Mouse (Mus musculus) heart, adult 9 months (tissue): ENCODE results near the gene Tlcd1.

Experiments used
- DNase-seq, 2 experiments: peaks; one replicate each; pipeline ENCODE4 v3.0.0; 2022; ENCODE audit warnings: low spot score in 2 of 2

The Tlcd1 gene

GRCm38 (mm10) chr11:78205361-78206206 is 29.1 kb downstream of the Tlcd1 start:
- no peak for DNase-seq

- no peak for DNase-seq
These were observed 30.7 kb downstream of the Tlcd1 start for GRCm38 (mm10) chr11:78207190-78207589.

GRCm38 (mm10) chr11:78209886-78210285 is 33.4 kb downstream of the Tlcd1 start:
- DNase-seq, result no peak

DNA sequence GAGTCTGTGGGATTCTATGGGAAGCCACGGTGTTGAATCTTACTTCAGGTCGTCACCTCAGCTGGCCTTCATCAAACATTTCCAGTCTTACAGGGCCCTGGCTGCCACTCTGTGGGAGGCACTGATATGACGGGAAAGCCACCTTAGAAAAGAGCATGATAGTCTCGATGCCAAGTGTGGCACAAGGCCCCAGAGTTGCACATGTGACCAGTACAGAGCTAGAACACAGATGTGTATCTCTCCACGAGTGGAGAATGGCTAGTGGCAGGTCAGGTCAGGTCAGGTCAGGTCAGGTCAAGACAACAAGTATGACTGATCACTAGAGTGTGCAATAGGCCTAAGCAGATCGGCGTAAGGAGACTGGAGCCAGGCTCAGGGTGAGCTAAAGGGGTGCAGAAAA is 34.1 kb downstream of the Tlcd1 start:
- peak in 1 of 2 experiments; percentile 20 for DNase-seq

GRCm38 (mm10) chr11:78211513-78211912 is 35.0 kb downstream of the Tlcd1 start:
- no peak for DNase-seq

- DNase-seq, result peak in 1 of 2 experiments; percentile 27
These were observed 36.7 kb downstream of the Tlcd1 start for GRCm38 (mm10) chr11:78213086-78213817.

DNA sequence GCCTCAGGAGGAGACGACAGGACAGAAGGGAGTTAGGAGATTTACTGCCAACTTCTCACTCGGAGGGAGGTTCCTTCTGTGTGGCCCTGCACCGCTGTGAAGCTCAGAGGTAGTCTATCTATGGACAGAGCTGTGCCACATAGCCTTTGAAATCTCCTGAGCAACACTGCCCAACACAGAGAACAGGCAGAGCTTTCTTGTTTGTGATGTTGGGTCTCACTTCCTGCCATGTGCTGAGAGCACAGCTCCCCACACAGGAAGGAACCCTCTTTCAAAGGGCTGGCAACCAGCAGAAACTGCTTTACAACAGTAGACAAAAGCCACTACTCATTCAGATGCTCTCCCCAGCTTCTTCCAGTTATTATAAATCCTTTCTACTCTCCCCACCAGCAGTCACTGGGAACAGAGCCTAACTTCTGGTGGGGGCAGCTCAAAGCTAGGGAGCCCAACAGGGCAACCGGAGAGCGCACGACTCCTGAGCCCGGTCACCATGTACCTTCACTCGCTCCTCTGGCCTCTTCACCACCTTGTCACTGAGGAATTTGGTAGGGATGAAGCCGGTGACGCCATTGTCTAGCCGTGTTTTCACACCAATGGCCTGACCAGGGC is 39.3 kb downstream of the Tlcd1 start:
- no peak for DNase-seq

GRCm38 (mm10) chr11:78223586-78223985 is 47.1 kb downstream of the Tlcd1 start:
- no peak for DNase-seq
